Mouse (Mus musculus) cortical plate, adult 2 months (tissue): Measurements from ENCODE around the gene Aldh8a1.

ENCODE experiments used
- CTCF ChIP-seq: fragments of 200-500 bp; IDR thresholded peaks from 2 replicates; pipeline ENCODE4 v1.5.1; 2011; ENCODE audit warnings: mild to moderate bottlenecking, control low read depth, low read length; ENCODE audit not compliant: insufficient read depth; ENCODE audit errors: extremely low read depth
- POLR2A ChIP-seq: fragments of 200-500 bp; IDR thresholded peaks from 2 replicates; pipeline ENCODE4 v1.6.1; 2011; ENCODE audit warnings: mild to moderate bottlenecking, low read length, control low read depth; ENCODE audit not compliant: insufficient read depth; ENCODE audit errors: extremely low read depth

- TF ChIP-seq POLR2A (no peak), CTCF (no peak)
Observed at GRCm38 (mm10) chr10:21441020-21441419, 63.9 kb downstream of the Aldh8a1 start.
